Mouse (Mus musculus): Measurements from ENCODE around the gene Gm13279.
"Not testable (repeated sequence)": the region's sequence is repeated elsewhere in the genome, so short reads cannot be mapped to it uniquely, and the experiment has no call there.

The Gm13279 gene

DNA sequence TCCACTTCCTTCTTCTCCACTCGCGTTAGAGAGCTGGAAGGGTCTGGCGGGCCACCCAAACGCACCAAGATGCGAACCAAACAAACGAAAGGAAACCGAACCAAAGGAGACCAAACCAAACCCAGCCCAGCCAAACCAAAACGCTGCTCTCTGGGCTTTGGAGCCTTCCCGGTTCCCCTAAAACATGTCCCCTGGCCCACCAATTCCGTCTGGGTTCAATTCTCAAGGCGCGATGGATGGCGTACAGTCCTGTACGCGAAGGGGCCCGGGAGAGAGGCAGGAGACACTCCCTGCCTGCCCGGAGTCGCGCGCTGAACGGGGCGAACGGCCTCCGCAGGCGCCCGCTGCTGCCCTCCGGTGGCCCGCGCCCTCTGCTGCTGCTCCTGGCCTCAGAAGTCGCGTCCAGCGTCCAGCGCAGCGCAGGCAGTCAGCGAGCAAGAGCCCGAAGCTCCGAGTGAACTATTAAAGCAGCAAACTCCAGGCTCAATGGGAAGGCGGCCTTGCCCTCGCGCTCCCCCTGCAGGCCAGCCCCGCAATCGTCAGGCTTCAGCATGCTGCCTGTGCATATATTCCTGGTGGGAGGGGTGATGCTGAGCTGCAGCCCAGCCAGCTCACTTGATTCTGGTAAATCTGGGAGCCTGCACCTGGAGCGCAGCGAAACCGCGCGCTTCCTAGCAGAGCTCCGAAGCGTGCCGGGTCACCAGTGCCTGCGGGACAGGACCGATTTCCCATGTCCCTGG lies 3.1 kb upstream of the Gm13279 start, which contains the start of gene Gm13275:
Gene Gm13275 (plus strand): TSS at position 552 of the 740 bp plus-strand sequence.
- not testable (repeated sequence) for DNase-seq (ENCODE audit: low read depth, low spot score)

DNA sequence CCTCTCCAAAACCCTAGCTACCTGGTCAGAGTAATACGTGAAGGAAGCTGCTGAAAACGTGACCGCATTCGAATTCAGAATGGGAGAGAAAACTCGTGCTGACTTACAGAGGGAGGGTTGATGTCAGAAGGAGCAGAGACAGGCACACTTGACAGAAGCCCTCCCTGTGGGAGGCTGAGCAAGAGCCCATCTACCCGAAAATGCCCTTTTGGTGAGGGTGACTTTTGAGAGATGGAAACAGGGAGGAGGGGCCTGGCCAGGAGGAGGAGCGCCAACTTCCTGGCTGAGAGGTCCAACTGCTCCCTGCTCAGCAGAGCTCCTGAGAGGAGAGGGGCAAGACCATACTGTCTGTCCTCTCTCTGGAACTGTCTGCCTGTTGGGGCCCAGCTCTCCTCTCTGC lies 2.2 kb downstream of the Gm13279 start, which contains the start of gene Gm13285:
Gene Gm13285 (plus strand): TSS at position 301 of the 400 bp plus-strand sequence.
- DNase-seq (ENCODE audit: low read depth, low spot score): not testable (repeated sequence)

DNA sequence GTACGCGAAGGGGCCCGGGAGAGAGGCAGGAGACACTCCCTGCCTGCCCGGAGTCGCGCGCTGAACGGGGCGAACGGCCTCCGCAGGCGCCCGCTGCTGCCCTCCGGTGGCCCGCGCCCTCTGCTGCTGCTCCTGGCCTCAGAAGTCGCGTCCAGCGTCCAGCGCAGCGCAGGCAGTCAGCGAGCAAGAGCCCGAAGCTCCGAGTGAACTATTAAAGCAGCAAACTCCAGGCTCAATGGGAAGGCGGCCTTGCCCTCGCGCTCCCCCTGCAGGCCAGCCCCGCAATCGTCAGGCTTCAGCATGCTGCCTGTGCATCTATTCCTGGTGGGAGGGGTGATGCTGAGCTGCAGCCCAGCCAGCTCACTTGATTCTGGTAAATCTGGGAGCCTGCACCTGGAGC lies 5.8 kb downstream of the Gm13279 start, which contains the start of gene Gm13287:
Gene Gm13287 (plus strand): TSS at position 301 of the 400 bp plus-strand sequence.
- DNase-seq (ENCODE audit: low read depth, low spot score): not testable (repeated sequence)

DNA sequence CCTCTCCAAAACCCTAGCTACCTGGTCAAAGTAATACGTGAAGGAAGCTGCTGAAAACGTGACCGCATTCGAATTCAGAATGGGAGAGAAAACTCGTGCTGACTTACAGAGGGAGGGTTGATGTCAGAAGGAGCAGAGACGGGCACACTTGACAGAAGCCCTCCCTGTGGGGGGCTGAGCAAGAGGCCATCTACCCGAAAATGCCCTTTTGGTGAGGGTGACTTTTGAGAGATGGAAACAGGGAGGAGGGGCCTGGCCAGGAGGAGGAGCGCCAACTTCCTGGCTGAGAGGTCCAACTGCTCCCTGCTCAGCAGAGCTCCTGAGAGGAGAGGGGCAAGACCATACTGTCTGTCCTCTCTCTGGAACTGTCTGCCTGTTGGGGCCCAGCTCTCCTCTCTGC lies 8.0 kb downstream of the Gm13279 start, which contains the start of gene Gm13288:
Gene Gm13288 (plus strand): TSS at position 301 of the 400 bp plus-strand sequence.
- not testable (repeated sequence) for DNase-seq (ENCODE audit: low read depth, low spot score)

DNA sequence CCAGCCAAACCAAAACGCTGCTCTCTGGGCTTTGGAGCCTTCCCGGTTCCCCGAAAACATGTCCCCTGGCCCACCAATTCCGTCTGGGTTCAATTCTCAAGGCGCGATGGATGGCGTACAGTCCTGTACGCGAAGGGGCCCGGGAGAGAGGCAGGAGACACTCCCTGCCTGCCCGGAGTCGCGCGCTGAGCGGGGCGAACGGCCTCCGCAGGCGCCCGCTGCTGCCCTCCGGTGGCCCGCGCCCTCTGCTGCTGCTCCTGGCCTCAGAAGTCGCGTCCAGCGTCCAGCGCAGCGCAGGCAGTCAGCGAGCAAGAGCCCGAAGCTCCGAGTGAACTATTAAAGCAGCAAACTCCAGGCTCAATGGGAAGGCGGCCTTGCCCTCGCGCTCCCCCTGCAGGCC lies 8.6 kb downstream of the Gm13279 start:
- not testable (repeated sequence) for DNase-seq (ENCODE audit: low read depth, low spot score)

DNA sequence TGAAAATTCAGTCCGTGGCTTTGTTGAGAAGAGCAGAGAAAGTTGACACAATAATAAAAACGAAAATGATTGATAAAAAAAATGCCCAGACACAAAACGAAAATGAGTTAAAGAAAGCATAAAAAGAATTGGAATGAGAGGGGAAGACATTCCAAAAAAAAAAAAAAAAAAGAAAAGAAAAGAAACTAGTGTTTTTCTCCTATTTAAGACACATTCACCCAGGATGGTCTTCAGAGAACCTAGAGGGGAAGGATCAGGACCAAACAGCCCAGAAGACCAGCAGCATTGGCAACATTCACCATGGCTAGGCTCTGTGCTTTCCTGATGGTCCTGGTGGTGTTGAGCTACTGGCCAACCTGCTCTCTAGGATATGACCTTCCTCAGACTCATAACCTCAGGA lies 18.7 kb downstream of the Gm13279 start, which contains the start of gene Ifna7:
Gene Ifna7 (plus strand): TSS at position 301 of the 400 bp plus-strand sequence.
- no peak for DNase-seq (ENCODE audit: low read depth, low spot score)

DNA sequence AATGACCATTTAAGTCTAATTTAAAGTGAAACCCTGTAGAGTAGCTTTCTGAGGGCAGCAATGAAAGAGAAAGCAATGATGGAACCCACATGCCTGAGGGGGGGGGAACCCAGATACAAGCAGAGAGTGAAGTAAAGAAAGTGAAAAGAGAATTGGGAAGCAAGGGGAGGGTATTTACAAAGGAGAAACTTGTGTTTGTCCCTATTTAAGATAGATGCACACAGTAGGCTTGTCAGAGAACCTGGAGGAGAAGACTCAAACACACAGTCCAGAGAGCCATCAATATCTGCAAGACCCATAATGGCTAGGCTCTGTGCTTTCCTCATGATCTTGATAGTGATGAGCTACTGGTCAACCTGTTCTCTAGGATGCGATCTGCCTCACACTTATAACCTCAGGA lies 22.5 kb downstream of the Gm13279 start, which contains the start of gene Ifna11:
Gene Ifna11 (plus strand): TSS at position 301 of the 400 bp plus-strand sequence.
- no peak for DNase-seq (ENCODE audit: low read depth, low spot score)

DNA sequence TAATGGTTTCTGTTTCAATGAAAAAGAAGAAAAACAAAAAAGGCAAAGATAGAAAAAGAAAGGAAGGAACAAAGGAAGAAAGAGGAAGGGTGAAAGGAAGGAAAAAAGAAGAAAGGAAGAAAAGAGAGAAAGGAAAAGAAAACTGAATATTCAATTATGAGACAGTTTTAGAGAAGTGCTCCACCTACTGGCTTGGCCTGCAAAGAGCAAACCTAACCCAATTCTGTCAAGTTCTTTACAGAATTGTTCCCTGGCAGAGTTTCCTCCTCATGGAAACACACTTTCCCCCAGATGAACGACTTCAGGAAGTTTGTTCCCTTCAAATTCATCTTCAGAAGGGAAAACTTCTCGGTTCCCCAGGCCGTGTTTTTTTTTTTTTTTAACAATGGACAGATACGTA lies 25.8 kb downstream of the Gm13279 start:
- DNase-seq (ENCODE audit: low read depth, low spot score): no peak

DNA sequence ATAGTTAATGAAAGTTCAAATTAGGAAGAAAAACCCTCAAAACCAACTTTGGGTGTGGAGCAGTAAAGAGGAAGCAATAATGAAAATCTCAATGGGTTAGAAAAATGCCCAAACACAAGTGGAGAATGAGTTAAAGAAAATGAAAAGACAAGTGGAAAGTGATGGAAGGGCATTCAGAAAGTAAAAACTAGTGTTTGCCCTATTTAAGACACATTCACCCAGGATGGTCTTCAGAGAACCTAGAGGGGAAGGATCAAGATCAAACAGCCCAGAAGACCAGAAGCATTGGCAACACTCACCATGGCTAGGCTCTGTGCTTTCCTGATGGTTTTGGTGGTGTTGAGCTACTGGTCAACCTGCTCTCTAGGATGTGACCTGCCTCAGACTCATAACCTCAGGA lies 29.9 kb downstream of the Gm13279 start, which contains the start of gene Ifna6:
Gene Ifna6 (plus strand): TSS at position 301 of the 400 bp plus-strand sequence.
- not testable (repeated sequence) for DNase-seq (ENCODE audit: low read depth, low spot score)

DNA sequence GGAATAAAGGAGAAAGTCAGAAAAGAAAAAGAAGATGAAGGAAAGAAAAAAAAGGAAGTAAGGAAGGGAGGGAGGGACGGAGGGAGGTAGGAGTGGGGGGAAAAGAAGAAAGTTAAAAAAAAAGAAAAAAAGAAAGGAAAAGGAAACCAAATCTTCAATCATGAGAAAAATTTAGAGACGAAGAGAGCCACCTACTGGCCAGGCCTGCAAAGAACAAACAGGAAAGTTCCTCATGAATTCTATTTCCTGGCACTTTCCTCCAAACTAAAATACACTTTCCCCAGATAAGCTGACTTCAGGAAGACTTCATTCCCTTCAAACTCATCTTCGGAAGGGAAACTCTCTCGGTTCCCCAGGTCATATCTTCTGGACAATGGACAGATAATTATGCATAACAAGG lies 33.3 kb downstream of the Gm13279 start:
- no peak for DNase-seq (ENCODE audit: low read depth, low spot score)

DNA sequence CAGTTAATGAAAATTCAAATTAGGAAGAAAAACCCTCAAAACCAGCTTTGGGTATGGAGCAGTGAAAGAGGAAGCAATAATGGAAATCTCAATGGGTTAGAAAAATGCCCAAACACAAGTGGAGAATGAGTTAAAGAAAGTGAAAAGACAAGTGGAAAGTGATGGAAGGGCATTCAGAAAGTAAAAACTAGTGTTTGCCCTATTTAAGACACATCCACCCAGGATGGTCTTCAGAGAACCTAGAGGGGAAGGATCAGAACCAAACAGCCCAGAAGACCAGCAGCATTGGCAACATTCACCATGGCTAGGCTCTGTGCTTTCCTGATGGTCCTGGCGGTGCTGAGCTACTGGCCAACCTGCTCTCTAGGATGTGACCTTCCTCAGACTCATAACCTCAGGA lies 38.0 kb downstream of the Gm13279 start, which contains the start of gene Ifna5:
Gene Ifna5 (plus strand): TSS at position 301 of the 400 bp plus-strand sequence.
- not testable (repeated sequence) for DNase-seq (ENCODE audit: low read depth, low spot score)

DNA sequence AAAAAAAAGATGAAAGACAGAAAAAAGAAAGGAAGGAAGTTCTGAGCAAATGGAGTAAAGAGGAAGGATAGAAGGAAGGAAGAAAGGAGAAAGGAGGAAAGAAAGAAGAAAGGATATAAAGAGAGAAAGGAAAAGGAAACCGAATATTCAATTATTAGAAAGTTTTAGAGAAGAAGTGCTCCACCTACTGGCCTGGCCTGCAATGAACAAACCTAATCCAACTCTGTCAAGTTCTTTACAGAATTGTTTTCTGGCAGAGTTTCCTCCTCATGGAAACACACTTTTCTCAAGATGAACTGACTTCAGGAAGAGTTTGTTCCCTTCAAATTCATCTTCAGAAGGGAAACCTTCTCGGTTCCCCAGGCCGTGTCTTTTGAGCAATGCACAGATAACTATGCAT lies 41.6 kb downstream of the Gm13279 start:
- DNase-seq (ENCODE audit: low read depth, low spot score): no peak

DNA sequence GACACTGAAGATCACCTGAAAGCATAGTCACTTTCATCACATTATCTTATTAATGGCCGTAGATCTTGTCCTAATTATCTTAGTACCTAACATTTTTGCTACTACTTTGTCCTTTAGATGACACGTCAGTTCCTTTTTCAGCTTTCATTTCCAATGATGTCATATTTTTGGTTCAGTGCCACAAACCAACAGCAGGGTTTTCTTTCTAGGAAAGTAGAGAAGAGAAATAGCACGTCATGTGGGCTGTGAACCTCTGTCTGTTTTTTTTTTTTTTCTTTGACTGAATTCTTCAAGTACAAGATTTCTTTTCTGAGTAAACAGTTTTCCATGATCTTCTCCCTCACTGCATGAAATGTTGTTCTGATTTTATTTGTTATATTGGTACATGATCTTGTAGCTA lies 42.9 kb downstream of the Gm13279 start:
- DNase-seq (ENCODE audit: low read depth, low spot score): no peak

DNA sequence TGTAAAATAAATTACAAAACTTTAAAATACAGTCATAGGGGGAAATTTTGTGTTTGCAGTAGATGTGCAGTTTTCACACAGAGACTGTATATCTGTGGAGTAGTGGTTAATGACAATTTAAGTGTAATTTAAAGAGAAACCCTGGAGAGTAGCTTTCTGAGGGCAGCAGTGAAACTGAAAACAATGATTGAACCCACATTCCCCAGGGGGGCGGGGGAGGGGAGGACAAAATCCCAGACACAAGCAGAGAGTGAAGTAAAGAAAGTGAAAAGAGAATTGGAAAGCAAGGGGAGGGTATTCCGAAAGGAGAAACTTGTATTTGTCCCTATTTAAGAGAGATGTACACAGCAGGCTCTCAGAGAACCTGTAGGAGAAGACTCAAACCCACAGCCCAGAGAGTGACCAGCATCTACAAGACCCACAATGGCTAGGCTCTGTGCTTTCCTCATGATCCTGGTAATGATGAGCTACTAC lies 44.3 kb downstream of the Gm13279 start, which contains the start of gene Ifna4:
Gene Ifna4 (plus strand): TSS at position 424 of the 474 bp plus-strand sequence.
- DNase-seq (ENCODE audit: low read depth, low spot score): no peak

DNA sequence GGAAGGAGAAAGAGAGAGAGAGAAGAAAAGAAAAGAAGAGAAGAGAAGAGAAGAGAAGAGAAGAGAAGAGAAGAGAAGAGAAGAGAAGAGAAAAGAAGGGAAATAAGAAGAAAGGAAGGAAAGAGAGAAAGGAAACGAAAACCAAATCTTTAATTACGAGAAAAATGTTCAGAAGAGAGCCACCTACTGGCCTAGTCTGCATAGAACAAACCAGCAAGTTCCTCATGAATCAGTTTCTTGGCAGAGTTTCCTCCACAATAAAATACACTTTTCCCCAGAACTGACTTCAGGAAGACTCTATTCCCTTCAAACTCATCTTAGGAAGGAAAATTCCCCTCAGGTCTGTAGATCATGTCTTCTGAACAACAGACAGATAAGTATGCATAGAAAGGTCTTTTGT lies 48.1 kb downstream of the Gm13279 start:
- DNase-seq (ENCODE audit: low read depth, low spot score): no peak

All from WW6 (cell line).